Mouse (Mus musculus) 3134 (cell line): ENCODE measurements around the gene Grasp.
A peak's percentile ranks its signal among the peaks of the same experiment; 100 is the strongest.

Experiments
- DNase-seq: peaks from one replicate; pipeline ENCODE4 v3.0.0-alpha.2; 2011; ENCODE audit warnings: low spot score; ENCODE audit not compliant: insufficient read length; ENCODE audit errors: extremely low read depth

Gene Grasp

GRCm38 (mm10) chr15:101246231-101247154 is 22.5 kb downstream of the Grasp start:
- peak; percentile 98 for DNase-seq

GRCm38 (mm10) chr15:101247155-101247498 is 23.1 kb downstream of the Grasp start:
- no peak for DNase-seq

GRCm38 (mm10) chr15:101248029-101248710 is 24.2 kb downstream of the Grasp start:
- DNase-seq: no peak

GRCm38 (mm10) chr15:101250220-101250800 is 26.3 kb downstream of the Grasp start:
- DNase-seq: no peak

GRCm38 (mm10) chr15:101251930-101252329 is 27.9 kb downstream of the Grasp start:
- no peak for DNase-seq

- DNase-seq: no peak
Observed at GRCm38 (mm10) chr15:101252614-101253013, 28.6 kb downstream of the Grasp start.

GRCm38 (mm10) chr15:101253563-101253885 is 29.5 kb downstream of the Grasp start:
- DNase-seq: no peak

GRCm38 (mm10) chr15:101253886-101254795 is 30.2 kb downstream of the Grasp start, which contains the start of gene Nr4a1:
Nr4a1 (plus strand) TSS chr15:101254269.
- peak; percentile 70 for DNase-seq

GRCm38 (mm10) chr15:101255842-101256462 is 32.0 kb downstream of the Grasp start:
- DNase-seq: no peak

GRCm38 (mm10) chr15:101256463-101257206 is 32.6 kb downstream of the Grasp start:
- DNase-seq: no peak

GRCm38 (mm10) chr15:101258420-101258819 is 34.4 kb downstream of the Grasp start:
- no peak for DNase-seq

- DNase-seq: no peak
Observed at GRCm38 (mm10) chr15:101259922-101260321, 35.9 kb downstream of the Grasp start.

GRCm38 (mm10) chr15:101260387-101260786 is 36.4 kb downstream of the Grasp start:
- DNase-seq: peak; percentile 83

GRCm38 (mm10) chr15:101260874-101261622 is 37.1 kb downstream of the Grasp start:
- no peak for DNase-seq

GRCm38 (mm10) chr15:101262502-101262901 is 38.5 kb downstream of the Grasp start:
- DNase-seq: no peak

- peak; percentile 76 for DNase-seq
Observed at GRCm38 (mm10) chr15:101266132-101266963, 42.4 kb downstream of the Grasp start.

GRCm38 (mm10) chr15:101267053-101268032 is 43.4 kb downstream of the Grasp start:
- no peak for DNase-seq
